Mouse (Mus musculus): ENCODE results near the gene Thsd1. TPM values are rescaled to one million over a fixed set of nuclear protein-coding genes. Genes with fewer than 3 reads are reported as not detected.
"Not testable (repeated sequence)": the region's sequence is repeated elsewhere in the genome, so short reads cannot be mapped to it uniquely, and the experiment has no call there.

Thsd1 gene
- total RNA-seq, 2 experiments from 2014 or later = 4.1 to 4.2 TPM

GRCm38 (mm10) chr8:22260091-22260722, 33.1 kb downstream of the Thsd1 start:
- intact Hi-C loops (cut with DNase I; ENCODE audit: low total_unique reads) = no loop called here
- no peak for DNase-seq

DNA sequence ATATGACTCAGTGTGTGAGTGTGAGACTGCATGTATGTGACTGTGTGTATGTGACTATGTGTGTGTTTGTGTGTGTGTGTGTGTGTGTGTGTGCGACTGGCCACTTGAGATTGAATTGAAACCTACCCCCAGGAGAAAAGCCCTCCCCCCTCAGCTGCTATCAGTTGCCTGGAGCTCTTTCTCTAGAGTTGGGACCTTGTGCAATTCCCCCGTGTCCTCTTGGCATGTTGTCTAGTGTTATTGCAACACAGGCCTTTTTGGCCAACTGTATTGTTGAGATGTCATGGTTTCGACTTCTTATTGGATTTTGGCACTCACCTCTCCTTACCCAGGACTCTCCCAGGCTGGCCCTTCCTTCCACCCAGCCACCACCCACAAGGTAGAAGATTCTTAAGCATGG, 35.2 kb downstream of the Thsd1 start:
- intact Hi-C loops (cut with DNase I; ENCODE audit: low total_unique reads) = no loop called here
- peak; percentile 20 for DNase-seq

DNA sequence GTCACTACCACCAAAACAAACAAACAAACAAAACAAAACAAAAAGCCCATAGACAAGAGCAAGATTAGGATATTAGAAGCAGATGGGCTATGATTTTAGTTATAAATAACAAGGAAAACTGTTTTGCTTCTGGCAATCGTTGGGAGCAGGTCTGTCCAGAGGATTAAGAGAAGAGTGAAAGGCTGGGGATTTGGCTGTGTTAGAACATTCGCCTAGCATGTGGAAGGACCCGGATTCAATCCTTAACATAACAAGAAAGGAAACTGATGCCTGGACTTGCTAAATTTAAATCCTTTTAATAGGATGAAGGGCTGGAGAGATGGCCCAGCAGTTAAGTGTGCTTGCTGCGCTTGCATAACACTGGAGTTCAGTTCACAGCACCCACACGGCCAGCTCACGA, 37.2 kb downstream of the Thsd1 start:
- DNase-seq = no peak
- intact Hi-C loops (cut with DNase I; ENCODE audit: low total_unique reads) = no loop called here

DNA sequence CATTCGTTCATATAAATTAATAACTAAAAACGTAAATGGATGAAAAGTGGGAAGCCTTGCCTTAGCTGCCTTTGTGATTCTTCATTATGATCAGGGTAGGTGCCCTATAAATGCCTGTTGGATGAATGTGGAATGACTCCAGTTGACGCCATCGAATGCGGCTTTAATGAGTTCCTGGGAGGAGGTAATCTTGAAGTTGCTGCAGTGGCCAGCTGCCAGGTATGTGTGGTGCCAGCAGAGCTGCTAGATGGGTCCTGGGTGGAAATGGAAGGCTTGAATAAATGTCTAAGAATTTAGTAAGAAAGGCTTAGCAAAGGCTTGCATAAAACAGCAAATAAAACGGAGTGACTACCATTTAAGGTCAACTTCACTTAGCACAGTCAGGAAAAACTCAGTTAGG, 37.7 kb downstream of the Thsd1 start:
- intact Hi-C loops (cut with DNase I; ENCODE audit: low total_unique reads) = no loop called here
- DNase-seq = no peak

GRCm38 (mm10) chr8:22265194-22265593, 38.1 kb downstream of the Thsd1 start:
- no peak for DNase-seq
- intact Hi-C loops (cut with DNase I; ENCODE audit: low total_unique reads) = no loop called here

GRCm38 (mm10) chr8:22266809-22267208, 39.7 kb downstream of the Thsd1 start:
- intact Hi-C loops (cut with DNase I; ENCODE audit: low total_unique reads) = no loop called here
- DNase-seq = no peak

DNA sequence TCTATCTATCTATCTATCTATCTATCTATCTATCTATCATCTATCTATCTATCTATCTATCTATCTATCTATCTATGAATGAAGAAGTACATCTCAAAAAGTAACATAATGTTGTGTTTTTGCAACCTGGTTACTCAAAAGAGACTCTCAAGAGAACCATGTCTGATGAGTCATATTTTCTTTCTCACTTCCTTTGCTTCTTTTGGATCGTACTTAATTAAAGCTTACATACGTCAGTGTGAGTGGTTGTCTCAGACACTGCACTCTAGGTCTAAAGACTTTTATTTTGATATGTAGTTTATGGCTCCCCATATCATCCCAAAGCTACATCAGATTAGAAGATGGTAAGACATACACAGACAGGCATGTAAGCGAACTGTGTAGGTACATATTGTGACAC, 46.0 kb downstream of the Thsd1 start:
- intact Hi-C loops (cut with DNase I; ENCODE audit: low total_unique reads) = no loop called here
- no peak for DNase-seq

GRCm38 (mm10) chr8:22274641-22275040, 47.5 kb downstream of the Thsd1 start:
- intact Hi-C loops (cut with DNase I; ENCODE audit: low total_unique reads) = no loop called here
- DNase-seq = peak; percentile 38

DNA sequence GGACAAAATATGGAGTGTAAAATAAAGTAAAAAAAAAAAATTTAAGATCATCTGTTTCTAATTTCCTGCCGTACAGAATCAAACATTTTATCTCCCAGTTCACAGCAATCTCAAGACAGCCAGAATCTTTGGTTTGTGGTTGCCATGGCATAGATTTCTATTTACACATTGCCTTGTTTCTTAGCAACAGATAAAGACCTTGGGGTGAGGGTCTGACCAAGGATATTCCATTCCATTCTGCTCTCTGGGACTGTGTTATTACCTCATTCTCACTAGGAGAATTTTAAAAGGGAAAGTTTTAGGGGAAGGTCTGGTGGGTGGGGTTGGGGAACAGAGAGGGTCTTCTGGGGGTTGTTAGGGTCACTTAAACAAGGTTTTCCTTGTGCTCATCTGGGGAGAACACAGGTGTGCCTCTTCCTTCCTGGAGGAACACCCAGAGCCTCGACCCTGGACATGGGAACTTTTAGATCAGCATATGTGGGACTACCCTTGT, 55.9 kb downstream of the Thsd1 start, which contains the start of gene Tpte:
Gene Tpte (plus strand): TSS at position 443 of the 493 bp plus-strand sequence.
- DNase-seq = no peak
- intact Hi-C loops (cut with DNase I; ENCODE audit: low total_unique reads) = no loop called here

- intact Hi-C loops (cut with DNase I; ENCODE audit: low total_unique reads) = no loop called here
- no peak for DNase-seq
Observed at GRCm38 (mm10) chr8:22302326-22302725, 75.2 kb downstream of the Thsd1 start.

GRCm38 (mm10) chr8:22302896-22303306, 75.8 kb downstream of the Thsd1 start:
- intact Hi-C loops (cut with DNase I; ENCODE audit: low total_unique reads) = no loop called here

GRCm38 (mm10) chr8:22304045-22304444, 76.9 kb downstream of the Thsd1 start:
- DNase-seq; intact Hi-C loops (cut with DNase I; ENCODE audit: low total_unique reads): not testable (repeated sequence)

More at GRCm38 (mm10) chr8:22302896-22303306, 75.8 kb downstream of the Thsd1 start:
- DNase-seq = no peak

GRCm38 (mm10) chr8:22306999-22307398, 79.9 kb downstream of the Thsd1 start:
- intact Hi-C loops (cut with DNase I; ENCODE audit: low total_unique reads) = no loop called here

More at GRCm38 (mm10) chr8:22306999-22307398, 79.9 kb downstream of the Thsd1 start:
- DNase-seq = no peak

Other genes starting within 250 kb of the Thsd1 start
- gene Atp7b, start 167.0 kb upstream of the Thsd1 start, total RNA-seq (2021) = under 1 TPM; 0.04 to 0.06 TPM
- gene Alg11, start 166.6 kb upstream of the Thsd1 start, total RNA-seq (2021) = 1 to 10 TPM; 6.0 to 6.2 TPM
- gene Nek5, start 102.3 kb upstream of the Thsd1 start, total RNA-seq (2021) = not detected
- 1 to 10 TPM; 2.5 to 3.6 TPM for gene Nek3, start 60.9 kb upstream of the Thsd1 start, total RNA-seq (2021)
- 1 to 10 TPM; 2.9 to 3.2 TPM for gene Ckap2, start 41.5 kb upstream of the Thsd1 start, total RNA-seq (2021)
- gene Vps36, start 34.5 kb upstream of the Thsd1 start, total RNA-seq (2021) = 10 to 100 TPM; 27.3 to 27.4 TPM
- not detected for gene Tpte, start 56.1 kb downstream of the Thsd1 start, total RNA-seq (2021)
- gene Slc25a15, start 171.3 kb downstream of the Thsd1 start, total RNA-seq (2021) = 10 to 100 TPM; 11.0 to 11.6 TPM
- 10 to 100 TPM; 35.9 to 39.3 TPM for gene Mrps31, start 184.0 kb downstream of the Thsd1 start, total RNA-seq (2021)

Data from gastrocnemius, postnatal 14 days (tissue).